Mouse (Mus musculus) heart, adult 2 months (tissue): ENCODE results near the gene Tenm4. TPM values are rescaled to one million over a fixed set of nuclear protein-coding genes. Genes with fewer than 3 reads are reported as not detected.

Experiments used
- DNase-seq, 2 experiments: peaks; one replicate each; pipeline ENCODE4 v3.0.0; 2021
- H3K27ac ChIP-seq: fragments of 200-600 bp; 2 replicates; pipeline ENCODE4 v1.8.1; 2022
- H3K27me3 ChIP-seq: fragments of 200-500 bp; 2 replicates; pipeline ENCODE4 v1.6.1; 2012; ENCODE audit warnings: mild to moderate bottlenecking, low read length, inconsistent platforms, mixed read lengths; ENCODE audit not compliant: control insufficient read depth, insufficient read depth
- H3K36me3 ChIP-seq: fragments of 200-500 bp; 2 replicates; pipeline ENCODE4 v1.6.1; 2012; ENCODE audit warnings: low read length, inconsistent platforms; ENCODE audit not compliant: control insufficient read depth, insufficient read depth
- H3K4me1 ChIP-seq: fragments of 200-500 bp; 2 replicates; pipeline ENCODE4 v1.6.1; 2011; ENCODE audit warnings: low read length; ENCODE audit not compliant: control insufficient read depth, insufficient read depth
- H3K4me3 ChIP-seq: fragments of 200-600 bp; 2 replicates; pipeline ENCODE4 v1.8.1; 2022
- H3K79me2 ChIP-seq: fragments of 200-500 bp; replicated peaks from 2 replicates; pipeline ENCODE4 v1.6.1; 2012; ENCODE audit warnings: mild to moderate bottlenecking, inconsistent platforms, low read length, moderate library complexity, mixed read lengths; ENCODE audit not compliant: control insufficient read depth, insufficient read depth
- H3K9ac ChIP-seq: fragments of 200-500 bp; 2 replicates; pipeline ENCODE4 v1.6.1; 2012; ENCODE audit warnings: low read depth, mild to moderate bottlenecking, control low read depth, inconsistent platforms, low read length, mixed read lengths
- CTCF ChIP-seq: fragments of 200-600 bp; IDR thresholded peaks from 2 replicates; pipeline ENCODE4 v1.8.1; 2022; ENCODE audit warnings: antibody characterized with exemption, mild to moderate bottlenecking, moderate library complexity
- EP300 ChIP-seq: fragments of 200-500 bp; IDR thresholded peaks from 2 replicates; pipeline ENCODE4 v1.6.1; 2011; ENCODE audit warnings: low read depth, low read length, control low read depth; ENCODE audit not compliant: insufficient read depth
- POLR2A ChIP-seq: fragments of 200-500 bp; IDR thresholded peaks from 2 replicates; pipeline ENCODE4 v1.6.1; 2011; ENCODE audit warnings: mild to moderate bottlenecking, low read depth, low read length, control low read depth; ENCODE audit not compliant: insufficient read depth
- WGBS: fragments of 180-500 bp; shearing (Covaris S2); methylation state at CpG from one replicate; pipeline ENCODE4 v1.1.7; 2018; 5-methylcytosine and 5-hydroxymethylcytosine counted together
- intact Hi-C: fragments of 180-260 bp; cut with DNase I; formaldehyde crosslinking; loops from one replicate; pipeline ENCODE4 v1.15.1; 2025
- polyA plus RNA-seq: library from polyadenylated mRNA; depleted of rRNA; stranded (reverse); fragments of >200 nt; gene quantifications from 2 replicates; pipeline ENCODE4 v1.2.3, GENCODE M21; 2012
- total RNA-seq, 2 experiments: library from RNA; stranded (reverse); gene quantifications; 2 replicates each; pipeline ENCODE4 v1.2.3; 2021

The Tenm4 gene
- total and polyA plus RNA-seq, 3 experiments: 0.34 to 1.3 (median 0.74) TPM

DNA sequence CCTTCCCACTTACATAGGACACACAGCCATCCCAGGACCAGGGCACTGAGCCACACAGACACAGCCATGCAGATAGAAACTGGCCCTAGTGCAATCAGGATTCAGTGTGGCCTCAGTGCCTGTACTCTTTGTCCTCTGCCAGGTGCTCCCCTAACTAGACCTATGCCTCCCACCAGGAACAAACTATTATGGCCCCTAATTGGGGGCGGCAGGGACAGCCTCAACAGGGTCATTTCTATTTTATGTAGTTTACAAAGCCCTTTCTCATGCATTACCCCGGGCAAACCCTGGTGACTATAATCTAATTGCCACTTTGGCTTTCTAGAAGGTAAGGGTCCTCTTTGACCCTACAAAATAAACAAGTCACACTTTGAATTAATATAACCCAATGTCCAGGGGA lies 479.4 kb downstream of the Tenm4 start:
- H3K4me1 ChIP-seq: no peaks in the 10 kb centered on the region
- H3K36me3 ChIP-seq: no peaks in the 10 kb centered on the region
- no peak overlapping the region for H3K9ac ChIP-seq
- intact Hi-C loops: no loop called here
- 0 out of 2 replicates have a peak, but pooled peaks cover 2% of the 10 kb centered on the region for H3K27me3 ChIP-seq
- H3K79me2 ChIP-seq: no peaks in the 10 kb centered on the region
- no peak for TF ChIP-seq POLR2A
- TF ChIP-seq CTCF: no peak
- no peak for TF ChIP-seq EP300
- H3K27ac ChIP-seq: no peak overlapping the region
- no peak for DNase-seq
- no peak overlapping the region for H3K4me3 ChIP-seq
- 85% methylated on average over 2 of the region's 2 CpGs for WGBS

DNA sequence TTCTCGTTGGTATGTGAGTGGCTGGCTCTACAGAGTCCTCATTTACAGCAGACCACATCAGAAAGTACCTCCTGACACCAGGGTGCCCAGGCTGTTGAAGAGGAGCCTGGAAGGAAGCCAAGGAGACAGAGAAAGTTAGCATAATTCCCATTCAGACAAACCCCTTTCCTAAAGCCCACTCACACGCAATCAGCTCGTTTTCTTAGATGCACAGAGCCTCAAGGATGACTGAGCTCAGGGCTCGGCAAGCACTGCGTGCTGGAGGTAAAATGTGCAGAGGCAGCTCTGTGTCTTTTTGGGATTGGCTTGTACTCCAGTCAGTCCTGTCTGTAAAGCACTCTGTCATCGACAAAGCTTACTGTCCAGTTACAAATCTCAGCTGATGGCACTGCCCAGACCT lies 480.0 kb downstream of the Tenm4 start:
- Histone ChIP-seq H3K79me2 (no peaks in the 10 kb centered on the region), H3K27ac (no peak overlapping the region), H3K9ac (no peak overlapping the region), H3K4me3 (no peak overlapping the region), H3K4me1 (no peaks in the 10 kb centered on the region), H3K27me3 (0 out of 2 replicates have a peak, but pooled peaks cover 2% of the 10 kb centered on the region), H3K36me3 (no peaks in the 10 kb centered on the region)
- WGBS: 52% methylated on average over 6 of the region's 6 CpGs
- TF ChIP-seq CTCF: no peak
- TF ChIP-seq POLR2A: no peak
- no peak for TF ChIP-seq EP300
- no peak for DNase-seq
- intact Hi-C loops: no loop called here

DNA sequence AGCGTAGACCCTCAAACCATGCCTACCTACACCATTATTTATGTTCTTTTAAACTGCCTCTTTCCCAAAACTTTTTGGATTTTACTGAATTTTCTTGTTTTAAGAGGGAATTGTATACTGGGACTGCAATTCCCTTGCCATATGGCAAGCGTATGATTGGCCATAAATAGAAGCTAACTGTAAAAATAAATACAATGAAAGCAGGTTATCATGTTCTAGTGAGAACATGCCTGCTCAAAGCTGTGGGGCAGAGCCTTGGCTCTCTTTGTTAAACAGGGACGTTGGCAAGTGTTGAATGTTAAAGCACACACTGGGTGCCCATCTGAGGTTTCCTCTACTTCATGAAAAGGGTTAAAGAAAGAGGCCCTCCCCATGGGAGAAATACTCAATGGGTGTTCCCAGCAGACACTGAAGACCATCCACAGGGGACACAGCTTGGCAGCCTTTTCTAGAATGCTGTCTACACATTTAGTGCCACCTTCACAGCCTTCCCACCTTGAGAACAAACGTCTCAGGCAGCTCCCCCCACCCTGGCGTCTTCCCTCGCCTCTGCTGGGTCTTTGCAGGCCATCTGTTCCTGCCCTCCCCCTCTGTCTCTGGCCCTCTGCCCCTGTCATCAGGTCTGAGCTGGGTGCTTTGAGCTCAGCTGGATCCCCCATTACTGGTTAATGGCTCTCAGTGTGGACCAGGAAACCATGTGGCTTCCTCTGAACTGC lies 480.7 kb downstream of the Tenm4 start:
- no peaks in the 10 kb centered on the region for H3K36me3 ChIP-seq
- no peak overlapping the region for H3K27ac ChIP-seq
- intact Hi-C loops: no loop called here
- TF ChIP-seq POLR2A (no peak), EP300 (no peak), CTCF (no peak)
- no peak overlapping the region for H3K4me3 ChIP-seq
- no peak overlapping the region for H3K9ac ChIP-seq
- peak in 1 of 2 experiments; percentile 24 for DNase-seq
- no peaks in the 10 kb centered on the region for H3K4me1 ChIP-seq
- WGBS: 34% methylated on average over 6 of the region's 6 CpGs
- 0 out of 2 replicates have a peak, but pooled peaks cover 2% of the 10 kb centered on the region for H3K27me3 ChIP-seq
- H3K79me2 ChIP-seq: no peaks in the 10 kb centered on the region

- H3K27me3 ChIP-seq: 0 out of 2 replicates have a peak, but pooled peaks cover 2% of the 10 kb centered on the region
- TF ChIP-seq CTCF: no peak
- TF ChIP-seq EP300: no peak
- no peak for TF ChIP-seq POLR2A
- no peaks in the 10 kb centered on the region for H3K79me2 ChIP-seq
- 44% methylated on average over 3 of the region's 3 CpGs for WGBS
- no peak overlapping the region for H3K9ac ChIP-seq
- no peaks in the 10 kb centered on the region for H3K36me3 ChIP-seq
- no peak overlapping the region for H3K4me3 ChIP-seq
- H3K27ac ChIP-seq: no peak overlapping the region
- no peaks in the 10 kb centered on the region for H3K4me1 ChIP-seq
- DNase-seq: no peak
- intact Hi-C loops: no loop called here
Observed at GRCm38 (mm10) chr7:96652844-96653243, 481.8 kb downstream of the Tenm4 start.

GRCm38 (mm10) chr7:96654206-96654605 lies 483.2 kb downstream of the Tenm4 start:
- no peaks in the 10 kb centered on the region for H3K4me1 ChIP-seq

GRCm38 (mm10) chr7:96655096-96655716 lies 484.2 kb downstream of the Tenm4 start:
- Histone ChIP-seq H3K27ac (no peak overlapping the region), H3K27me3 (0 out of 2 replicates have a peak, but pooled peaks cover 2% of the 10 kb centered on the region)

More at GRCm38 (mm10) chr7:96654206-96654605, 483.2 kb downstream of the Tenm4 start:
- Histone ChIP-seq H3K36me3 (no peaks in the 10 kb centered on the region), H3K79me2 (no peaks in the 10 kb centered on the region), H3K4me3 (no peak overlapping the region), H3K9ac (no peak overlapping the region), H3K27ac (no peak overlapping the region), H3K27me3 (0 out of 2 replicates have a peak, but pooled peaks cover 2% of the 10 kb centered on the region)
- TF ChIP-seq POLR2A (no peak), CTCF (0 out of 2 replicates have a peak, but pooled peaks have one; percentile 10)
- intact Hi-C loops: no loop called here
- DNase-seq: no peak
- WGBS: 74% methylated on average over 2 of the region's 2 CpGs

More at GRCm38 (mm10) chr7:96655096-96655716, 484.2 kb downstream of the Tenm4 start:
- no peak for DNase-seq
- Histone ChIP-seq H3K4me3 (no peak overlapping the region), H3K9ac (no peak overlapping the region), H3K36me3 (no peaks in the 10 kb centered on the region), H3K4me1 (no peaks in the 10 kb centered on the region), H3K79me2 (no peaks in the 10 kb centered on the region)
- TF ChIP-seq CTCF (no peak), EP300 (no peak), POLR2A (no peak)
- intact Hi-C loops: no loop called here
- 78% methylated on average over 3 of the region's 3 CpGs for WGBS
